Mouse (Mus musculus): ENCODE data around the gene Ddx31.

GRCm38 (mm10) chr2:28803406-28803805 is 36.8 kb upstream of the Ddx31 start:
- no peak for TF ChIP-seq CTCF (IDR thresholded peaks at IDR 0.05; ENCODE audit: extremely low read depth, insufficient read length, insufficient replicate concordance, low read depth, low read length)
- TF ChIP-seq POLR2A (IDR thresholded peaks at IDR 0.05; ENCODE audit: low read depth, low read length) = no peak
